Mouse (Mus musculus): ENCODE data around the gene Rhof.

GRCm38 (mm10) chr5:123130030-123130813 lies 2.3 kb downstream of the Rhof start:
- TF ChIP-seq CTCF (IDR thresholded peaks at IDR 0.05; ENCODE audit: extremely low read depth, insufficient read depth, insufficient read length, insufficient replicate concordance): no peak
- no peak for TF ChIP-seq POLR2A (IDR thresholded peaks at IDR 0.05; ENCODE audit: low read depth, low read length)

Measured in spleen, adult 2 months (tissue).